Mouse (Mus musculus) urinary bladder, postnatal 4 days (tissue): Measurements from ENCODE around the gene Car6.
A peak's percentile ranks its signal among the peaks of the same experiment; 100 is the strongest.

ENCODE experiments used
- DNase-seq, 2 experiments: peaks; one replicate each; pipeline ENCODE4 v3.0.0; 2021 to 2022; ENCODE audit warnings: low spot score in 2 of 2

Car6 gene

DNA sequence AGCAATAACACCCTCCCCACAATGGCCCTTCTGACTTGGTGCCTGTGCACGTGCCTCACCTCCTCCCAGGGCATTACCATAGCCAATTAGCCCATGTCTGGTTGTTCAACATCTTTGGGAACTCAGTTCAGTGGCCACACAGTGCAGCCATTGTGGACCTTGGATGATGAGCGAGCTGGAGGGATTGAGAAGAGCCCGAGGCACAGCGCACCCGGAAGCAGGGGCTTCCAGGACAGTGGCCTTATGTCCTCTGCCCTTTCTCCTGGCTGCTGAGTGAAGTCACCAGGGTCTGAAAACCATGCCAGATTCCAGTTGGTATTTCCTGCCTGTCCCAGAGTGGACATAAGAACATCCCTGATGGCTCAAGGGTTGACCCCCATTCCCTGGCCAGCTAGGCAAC, at the start of gene Car6:
Gene Car6, minus strand, starts transcription at position 101 of the 400 bp plus-strand sequence.
- DNase-seq, result no peak

- DNase-seq, result no peak
These were observed 48.7 kb upstream of the Car6 start for GRCm38 (mm10) chr4:150249731-150250270.

- DNase-seq, result no peak
These were observed 47.8 kb upstream of the Car6 start for GRCm38 (mm10) chr4:150248917-150249316.

DNA sequence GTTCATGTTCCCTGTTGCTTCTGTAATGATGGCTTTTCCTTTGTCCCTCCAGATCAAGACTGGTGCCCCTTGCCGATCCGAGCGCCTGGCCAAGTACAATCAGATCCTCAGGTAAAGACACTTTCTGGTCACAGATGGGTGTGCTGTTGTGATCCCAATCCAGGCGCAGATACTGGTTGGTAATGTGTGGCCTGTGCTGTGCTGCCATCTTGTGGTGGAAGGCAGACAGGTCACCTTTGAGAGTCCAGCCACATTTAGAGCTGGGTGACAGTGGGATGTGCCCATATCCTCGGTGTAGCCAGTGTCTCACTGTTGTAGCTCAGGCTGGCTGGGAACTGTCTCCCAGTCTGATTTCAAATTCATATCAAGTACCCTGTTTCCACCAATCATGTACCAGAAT, 46.9 kb upstream of the Car6 start:
- DNase-seq, result peak in 1 of 2 experiments; percentile 50

GRCm38 (mm10) chr4:150245876-150246275, 44.7 kb upstream of the Car6 start:
- no peak for DNase-seq

DNA sequence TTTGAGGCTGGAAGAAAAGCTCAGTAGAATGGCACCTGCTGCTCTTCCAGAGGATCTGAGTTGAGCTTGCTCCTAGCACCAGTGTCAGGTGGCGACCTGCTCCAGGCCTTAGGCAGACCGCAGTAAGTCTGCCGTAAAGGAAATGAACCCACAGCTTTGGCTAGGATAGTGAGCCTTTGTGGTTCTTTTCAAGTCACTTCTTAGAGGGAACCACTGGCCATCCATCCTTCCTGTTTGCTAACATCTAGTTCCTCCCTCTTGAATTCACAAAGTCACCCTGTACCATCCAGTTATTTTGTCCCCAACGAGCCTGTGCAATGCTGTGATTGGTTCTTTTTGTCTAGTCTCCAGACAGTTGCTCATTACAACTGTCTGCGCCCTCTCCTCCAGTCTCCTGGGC, 41.6 kb upstream of the Car6 start:
- no peak for DNase-seq

GRCm38 (mm10) chr4:150241708-150242107, 40.6 kb upstream of the Car6 start:
- DNase-seq, result no peak

DNA sequence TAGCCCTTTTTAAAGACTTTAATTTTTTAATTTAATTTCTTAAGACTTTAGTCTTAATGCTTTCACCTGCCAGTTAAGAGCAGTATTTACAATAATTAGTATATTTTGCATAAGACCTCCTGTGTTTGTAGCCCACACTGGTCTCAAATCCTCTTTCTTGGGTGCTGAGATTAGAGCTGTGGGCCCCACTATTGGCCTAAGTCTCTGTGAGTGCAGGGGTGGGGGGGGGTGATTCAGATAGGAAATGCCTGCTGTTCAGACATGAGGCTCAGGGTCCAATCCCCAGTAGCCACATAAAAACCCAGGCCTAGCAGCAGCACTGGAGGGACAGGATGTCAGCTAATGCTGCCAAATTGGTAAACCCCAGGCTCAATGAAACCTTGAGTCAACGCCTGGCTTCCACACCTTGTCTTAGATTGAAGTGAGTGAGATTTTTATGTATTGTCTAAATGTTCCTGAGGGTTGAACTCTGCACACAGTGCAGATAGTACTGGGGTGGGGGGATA, 39.3 kb upstream of the Car6 start:
- no peak for DNase-seq

GRCm38 (mm10) chr4:150239951-150240368, 38.8 kb upstream of the Car6 start:
- DNase-seq, result peak in 1 of 2 experiments; percentile 63

DNA sequence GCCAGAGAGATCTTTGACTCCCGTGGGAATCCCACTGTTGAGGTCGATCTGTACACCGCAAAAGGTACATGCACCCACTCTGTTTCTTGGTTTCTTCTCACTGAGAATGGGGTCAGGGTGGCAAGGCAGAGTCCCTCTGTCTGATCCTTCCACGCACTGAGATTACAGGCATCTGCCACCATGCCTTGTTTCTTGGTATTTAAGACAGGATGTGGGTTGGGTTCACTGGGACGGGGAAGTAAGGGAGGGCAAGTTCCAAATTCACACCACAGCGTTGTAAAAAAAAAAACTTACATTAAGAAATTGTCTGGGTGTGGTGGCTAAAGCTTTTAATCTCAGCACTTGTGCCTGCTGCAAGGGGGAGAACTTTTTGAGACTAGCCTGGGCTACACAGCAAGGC, 38.4 kb upstream of the Car6 start:
- DNase-seq, result no peak

DNA sequence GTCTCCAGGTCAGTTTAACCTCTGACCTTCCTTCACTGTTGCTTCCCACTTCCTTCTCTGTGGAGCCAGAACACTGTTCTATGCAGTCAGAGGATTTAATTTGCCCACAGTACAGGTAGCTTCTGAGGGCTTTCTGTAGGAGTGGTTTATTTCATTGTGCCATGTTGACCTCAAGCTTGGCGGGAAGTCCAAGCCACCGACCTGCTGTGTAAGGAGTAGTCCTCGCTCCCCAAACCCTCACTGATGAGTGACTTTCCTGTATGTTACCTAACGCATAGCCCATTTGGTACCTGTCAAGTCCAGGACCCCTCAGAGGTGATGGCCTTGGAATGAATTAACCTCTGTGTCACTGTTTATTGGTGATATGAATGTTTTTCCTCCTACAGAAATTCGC, 38.0 kb upstream of the Car6 start:
- DNase-seq, result no peak

- no peak for DNase-seq
These were observed 37.4 kb upstream of the Car6 start for GRCm38 (mm10) chr4:150238433-150239086.

DNA sequence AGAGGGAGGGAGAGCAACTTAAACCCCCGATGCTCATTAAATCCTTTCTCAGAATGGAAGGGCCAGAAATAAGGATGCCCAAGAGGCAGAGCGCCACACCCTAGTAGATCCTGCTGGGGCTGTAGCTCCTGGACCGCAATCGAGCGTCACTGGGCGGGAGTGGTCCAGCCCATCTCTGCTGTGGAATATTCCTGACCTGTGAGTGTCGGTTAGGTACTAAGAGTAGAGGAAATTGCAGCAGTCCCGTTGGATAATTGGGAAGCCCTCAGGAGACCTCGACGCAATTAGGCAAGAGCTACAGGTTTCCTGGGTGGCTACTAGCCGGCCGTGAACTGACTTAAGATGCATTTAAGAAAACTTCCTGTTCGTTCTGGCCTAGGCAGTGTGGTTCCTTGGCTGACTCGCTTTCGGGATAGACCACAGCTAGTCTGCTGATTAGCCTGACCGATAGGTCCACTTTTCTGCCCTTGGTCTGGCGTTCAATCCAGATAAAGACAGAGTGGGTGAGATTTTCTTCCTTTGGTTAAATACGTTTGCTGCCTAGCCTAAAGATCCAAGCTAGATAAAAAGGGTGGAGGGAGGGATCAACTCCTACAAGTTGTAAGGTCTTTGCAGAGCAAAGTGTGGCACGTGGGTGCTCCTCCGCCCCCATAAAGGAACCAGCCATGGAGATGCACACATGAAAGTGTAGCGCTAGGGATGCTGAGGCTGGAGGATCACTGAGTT, 36.7 kb upstream of the Car6 start:
- DNase-seq, result no peak

GRCm38 (mm10) chr4:150236521-150237481, 35.7 kb upstream of the Car6 start, which contains the start of gene Eno1:
Gene Eno1, plus strand, starts transcription at chr4:150236721.
- peak; percentile 94 to 98 for DNase-seq

DNA sequence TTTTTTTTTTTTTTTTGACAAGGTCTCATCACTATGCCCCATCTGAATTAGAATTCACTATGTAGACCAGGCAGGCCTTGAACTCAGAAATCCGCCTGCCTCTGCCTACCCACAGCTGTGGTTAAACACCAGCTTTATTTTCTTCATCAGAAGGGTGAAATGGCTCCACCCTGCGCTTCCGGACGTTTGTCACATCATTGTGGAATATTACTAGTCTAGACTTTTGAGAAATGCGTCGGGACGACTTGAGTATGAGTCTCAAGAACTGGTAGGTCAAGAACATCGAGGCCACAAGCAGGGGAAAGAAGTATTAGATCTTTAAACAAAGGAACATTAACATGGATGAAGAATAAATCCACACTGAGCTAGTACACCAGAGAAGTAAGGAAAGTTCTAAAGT, 34.9 kb upstream of the Car6 start:
- DNase-seq, result no peak

DNA sequence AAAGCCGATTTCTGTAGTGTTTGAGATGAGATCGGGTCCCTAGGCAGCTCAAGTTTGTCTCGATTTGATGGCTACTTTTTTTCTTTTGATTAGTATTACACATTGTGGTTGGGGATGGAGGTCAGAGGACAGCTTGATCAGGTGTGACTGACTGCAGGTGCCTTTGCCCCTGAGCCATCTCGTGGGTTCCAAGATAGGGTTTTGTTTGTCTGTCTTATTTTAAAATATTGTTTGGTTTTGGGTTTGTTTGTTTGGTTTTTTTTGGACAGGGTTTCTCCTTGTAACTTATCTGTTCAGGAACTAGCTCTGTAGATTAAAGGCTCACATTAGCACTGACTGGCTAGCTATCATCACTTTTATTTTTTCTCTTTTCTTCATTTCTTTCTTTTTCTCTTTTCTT, 34.5 kb upstream of the Car6 start:
- no peak for DNase-seq

- DNase-seq, result no peak
These were observed 33.6 kb upstream of the Car6 start for GRCm38 (mm10) chr4:150234599-150235327.

GRCm38 (mm10) chr4:150231871-150232270, 30.7 kb upstream of the Car6 start:
- DNase-seq, result no peak

DNA sequence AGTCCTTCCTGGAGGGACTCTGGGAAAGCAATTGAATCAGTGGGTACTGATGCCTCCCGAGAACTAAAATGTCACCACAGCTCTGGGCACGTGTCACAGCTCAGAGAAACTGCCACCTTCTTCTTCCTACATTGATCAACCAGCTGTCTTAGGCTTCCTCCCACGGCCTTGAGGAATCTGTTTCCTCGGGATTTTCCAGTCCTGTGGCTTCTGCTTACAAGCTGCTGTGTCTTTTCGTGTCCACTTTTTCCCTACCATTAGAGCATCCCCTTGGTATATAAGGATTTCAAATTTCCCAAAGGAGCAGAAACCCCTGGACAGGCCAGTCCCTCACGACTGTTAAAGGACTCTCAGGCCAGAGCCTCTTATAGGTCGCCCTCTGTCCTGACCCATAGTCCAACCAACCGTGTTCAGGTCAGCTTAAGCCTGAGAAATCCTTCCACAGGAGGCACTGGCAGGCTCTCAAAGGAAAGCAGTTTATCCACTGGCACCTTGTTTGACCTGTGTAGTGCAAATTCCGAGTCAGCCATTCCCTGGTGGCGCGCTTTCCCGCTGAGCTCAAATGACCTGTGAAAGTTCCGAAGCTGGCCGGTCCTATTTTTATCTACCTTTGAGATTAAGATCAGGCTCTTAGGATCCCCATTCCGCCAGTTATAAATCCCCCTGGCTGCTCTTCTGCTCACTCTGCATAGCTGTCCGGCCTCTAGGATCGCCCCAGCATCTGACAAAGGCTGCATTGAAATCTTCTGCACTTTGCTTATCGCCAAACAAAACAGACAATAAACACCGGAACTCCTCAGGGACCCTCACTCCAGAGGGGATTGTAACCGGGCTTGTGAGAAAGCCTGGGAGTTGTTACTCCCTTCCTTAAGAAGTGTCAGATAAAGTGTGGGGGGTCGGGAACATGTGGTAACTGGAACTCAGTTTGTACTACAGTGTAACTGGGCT, 29.6 kb upstream of the Car6 start:
- no peak for DNase-seq
